In the genomic region with DNA sequence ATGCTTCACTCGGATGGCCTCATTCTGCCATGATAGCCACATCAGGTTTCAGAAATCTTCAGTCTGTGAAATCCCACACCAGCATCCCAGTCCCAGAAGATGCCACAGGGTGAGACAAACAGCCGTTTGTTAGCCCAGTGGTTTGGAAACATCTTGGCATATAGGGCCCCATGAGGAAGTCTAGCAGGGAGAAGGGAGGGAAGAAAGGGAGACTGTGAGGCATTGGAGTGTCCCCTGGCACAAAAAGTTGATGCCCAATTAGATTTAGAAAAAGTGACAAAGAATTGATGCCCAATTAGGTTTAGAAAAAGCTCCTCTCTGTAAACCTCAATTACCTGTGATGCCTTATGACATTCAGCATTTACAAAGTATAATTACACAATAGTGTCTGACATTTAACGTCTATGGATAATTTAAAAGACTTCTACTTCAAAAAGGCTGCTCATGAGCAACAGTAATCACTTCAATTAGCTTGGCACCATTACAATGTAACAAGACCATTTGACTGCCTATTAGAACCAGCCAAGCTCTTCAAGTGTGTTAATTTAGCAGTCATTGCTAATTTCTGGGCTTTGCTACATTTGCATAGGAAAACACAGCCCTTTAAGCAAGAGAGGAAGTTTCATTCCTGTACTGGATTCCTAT, we compare ENCODE assay signal across 28 mouse cellular contexts.
A peak's percentile ranks its signal among the peaks of the same experiment; 100 is the strongest.
DNase-seq lines count a peak whose midpoint lies in the region; ATAC-seq and TF ChIP-seq lines count a peak whose summit lies in the region.
"Had no signal": no experiment of that assay in that cellular context is flagged by ENCODE, and none has a peak within 500 bp of the region (broad histone marks: within the 10 kb centered on the region; RNA-seq: fewer than 3 reads in every experiment).

No protein-coding gene starts in this region.

- no peak overlapping the region for H3K9ac ChIP-seq in forebrain, embryonic 11.5 days (ENCODE audit: low read length)
- no peak overlapping the region for H3K9ac ChIP-seq in forebrain, embryonic 12.5 days
- no peak overlapping the region for H3K9ac ChIP-seq in forebrain, postnatal 0 days
- H3K9ac ChIP-seq: heart, embryonic 15.5 days; hindbrain, embryonic 15.5 days; intestine, embryonic 15.5 days; liver, embryonic 14.5 days; neural tube, embryonic 13.5 days had no signal

- no peak overlapping the region for H3K4me2 ChIP-seq in forebrain, embryonic 11.5 days (ENCODE audit: low read depth, low read length, severe bottlenecking)
- H3K4me2 ChIP-seq in forebrain, embryonic 12.5 days: no peak overlapping the region
- no peak overlapping the region for H3K4me2 ChIP-seq in forebrain, postnatal 0 days (ENCODE audit: low read depth)
- H3K4me2 ChIP-seq: heart, embryonic 15.5 days; hindbrain, embryonic 15.5 days; intestine, embryonic 15.5 days; neural tube, embryonic 13.5 days had no signal

- WGBS in forebrain, embryonic 11.5 days: 46% methylated on average over 3 of the region's 3 CpGs
- WGBS in forebrain, embryonic 10.5 days: 58% methylated on average over 3 of the region's 3 CpGs
- 29% methylated on average over 3 of the region's 3 CpGs for WGBS in forebrain, embryonic 12.5 days
- 14% methylated on average over 3 of the region's 3 CpGs for WGBS in forebrain, postnatal 0 days

- no peaks in the 10 kb centered on the region for H3K36me3 ChIP-seq in forebrain, embryonic 11.5 days (ENCODE audit: control insufficient read depth, insufficient read depth, low read length)
- no peaks in the 10 kb centered on the region for H3K36me3 ChIP-seq in forebrain, embryonic 10.5 days (replicated peaks)
- no peaks in the 10 kb centered on the region for H3K36me3 ChIP-seq in forebrain, embryonic 12.5 days (replicated peaks)
- H3K36me3 ChIP-seq in forebrain, postnatal 0 days (ENCODE audit: insufficient read depth): no peaks in the 10 kb centered on the region
- H3K36me3 ChIP-seq: G1E; heart, embryonic 15.5 days; hindbrain, embryonic 15.5 days; intestine, embryonic 15.5 days; neural tube, embryonic 13.5 days had no signal

- H3K27ac ChIP-seq in forebrain, embryonic 11.5 days (ENCODE audit: low read depth, low read length): no peak overlapping the region
- no peak overlapping the region for H3K27ac ChIP-seq in forebrain, embryonic 10.5 days
- H3K27ac ChIP-seq in forebrain, embryonic 12.5 days: no peak overlapping the region
- H3K27ac ChIP-seq in forebrain, postnatal 0 days (ENCODE audit: low read depth, low read length): no peak overlapping the region
- H3K27ac ChIP-seq: heart, embryonic 15.5 days; hindbrain, embryonic 15.5 days; intestine, embryonic 15.5 days; kidney, postnatal 0 days; liver, embryonic 14.5 days; macrophage; neural tube, embryonic 13.5 days had no signal

- H3K4me1 ChIP-seq in forebrain, embryonic 11.5 days (replicated peaks; ENCODE audit: control insufficient read depth, insufficient read depth, low read length): no peaks in the 10 kb centered on the region
- H3K4me1 ChIP-seq in forebrain, embryonic 10.5 days: no peaks in the 10 kb centered on the region
- H3K4me1 ChIP-seq in forebrain, embryonic 12.5 days: no peaks in the 10 kb centered on the region
- H3K4me1 ChIP-seq in forebrain, postnatal 0 days (ENCODE audit: insufficient read depth): no peaks in the 10 kb centered on the region
- H3K4me1 ChIP-seq: heart, embryonic 15.5 days; hindbrain, embryonic 15.5 days; intestine, embryonic 15.5 days; neural tube, embryonic 13.5 days had no signal

- no peak for DNase-seq in forebrain, embryonic 11.5 days (ENCODE audit: low spot score)
- no peak for DNase-seq in forebrain, embryonic 10.5 days (ENCODE audit: extremely low spot score, low spot score)
- DNase-seq in layer of hippocampus, postnatal 14 days (ENCODE audit: low spot score in 2 of 2): peak; percentile 3 to 22
- DNase-seq in layer of hippocampus, postnatal 25 days (ENCODE audit: extremely low spot score in 1 of 2, low spot score in 1 of 2): no peak
- DNase-seq in forebrain, postnatal 0 days: peak; percentile 43
- no peak for DNase-seq in ovary, postnatal 10 days (ENCODE audit: low spot score)
- no peak for DNase-seq in thymus, postnatal 25 days
- DNase-seq: adrenal gland, postnatal 25 days; cerebellum, adult 2 months; cerebellum, postnatal 14 days; gastrocnemius, postnatal 14 days; kidney, adult 8-10 months; kidney, postnatal 4 days; liver; lung, adult 2 months; lung, postnatal 10 days; right cerebral cortex, postnatal 25 days; thymus, postnatal 36 days had no signal

- ATAC-seq in forebrain, embryonic 11.5 days (replicated peaks; ENCODE audit: low FRiP score): peak; percentile 58
- peak; percentile 84 for ATAC-seq in forebrain, embryonic 12.5 days (ENCODE audit: low FRiP score)
- ATAC-seq in forebrain, postnatal 0 days: peak; percentile 94
- ATAC-seq: intestine, embryonic 15.5 days; midbrain, embryonic 16.5 days had no signal

- no peaks in the 10 kb centered on the region for H3K9me3 ChIP-seq in forebrain, embryonic 11.5 days (ENCODE audit: control insufficient read depth, low read length)
- H3K9me3 ChIP-seq in forebrain, embryonic 10.5 days: no peaks in the 10 kb centered on the region
- H3K9me3 ChIP-seq in forebrain, embryonic 12.5 days: no peaks in the 10 kb centered on the region
- no peaks in the 10 kb centered on the region for H3K9me3 ChIP-seq in forebrain, postnatal 0 days (ENCODE audit: low read length)
- H3K9me3 ChIP-seq: G1E; heart, embryonic 15.5 days; hindbrain, embryonic 15.5 days; intestine, embryonic 15.5 days; neural tube, embryonic 13.5 days had no signal

- peaks cover 9% of the 10 kb centered on the region for H3K27me3 ChIP-seq in forebrain, embryonic 11.5 days (ENCODE audit: control insufficient read depth, insufficient read depth, low read length)
- peaks cover 43% of the 10 kb centered on the region for H3K27me3 ChIP-seq in forebrain, embryonic 10.5 days (ENCODE audit: poor library complexity, severe bottlenecking)
- peaks cover 44% of the 10 kb centered on the region for H3K27me3 ChIP-seq in forebrain, embryonic 12.5 days
- H3K27me3 ChIP-seq in forebrain, postnatal 0 days (ENCODE audit: insufficient read depth, low read length): peaks cover 13% of the 10 kb centered on the region
- H3K27me3 ChIP-seq: heart, embryonic 15.5 days; hindbrain, embryonic 15.5 days; intestine, embryonic 15.5 days; neural tube, embryonic 13.5 days had no signal

- H3K4me3 ChIP-seq in forebrain, embryonic 11.5 days (ENCODE audit: low read depth, low read length): no peak overlapping the region
- H3K4me3 ChIP-seq in forebrain, embryonic 10.5 days: no peak overlapping the region
- H3K4me3 ChIP-seq in forebrain, embryonic 12.5 days (replicated peaks): no peak overlapping the region
- no peak overlapping the region for H3K4me3 ChIP-seq in forebrain, postnatal 0 days (ENCODE audit: low read depth, low read length)
- H3K4me3 ChIP-seq: heart, embryonic 15.5 days; hindbrain, embryonic 15.5 days; intestine, embryonic 15.5 days; neural tube, embryonic 13.5 days had no signal

- no peak for TF ChIP-seq CTCF in forebrain, postnatal 0 days (IDR thresholded peaks at IDR 0.05; ENCODE audit: low read depth)

Comparison
In these comparisons a context has a peak if more than half of its experiments do, and no peak if none do; other contexts are left out.
1. DNase-seq: peak in layer of hippocampus, postnatal 14 days (2 of 2) and forebrain, postnatal 0 days (single experiment); none in forebrain, embryonic 11.5 days (single experiment), forebrain, embryonic 10.5 days (single experiment), layer of hippocampus, postnatal 25 days (0 of 2), ovary, postnatal 10 days (single experiment) and thymus, postnatal 25 days (single experiment).
2. Peak in every context shown above with its lines, with median percentiles within 50 percentile points of each other: ATAC-seq.